Mouse (Mus musculus): ENCODE measurements at regions not wholly inside any gene's neighbourhood (a gene's known extent, or its start where the extent isn't known, plus 50 kb on each side); places are given as distances from the start of the nearest gene placed in this dataset.

GRCm38 (mm10) chr5:51757864-51758263 lies 190.3 kb upstream of the Ppargc1a start:
- DNase-seq (ENCODE audit: low spot score) = no peak

GRCm38 (mm10) chr5:51752024-51752423 lies 184.5 kb upstream of the Ppargc1a start:
- no peak for DNase-seq (ENCODE audit: low spot score)

- no peak for DNase-seq (ENCODE audit: low spot score)
Observed at GRCm38 (mm10) chr5:51750456-51750855, 182.9 kb upstream of the Ppargc1a start.

- no peak for DNase-seq (ENCODE audit: low spot score)
Observed at GRCm38 (mm10) chr5:51740893-51741292, 173.4 kb upstream of the Ppargc1a start.

GRCm38 (mm10) chr5:51730241-51730640 lies 162.7 kb upstream of the Ppargc1a start:
- DNase-seq (ENCODE audit: low spot score) = no peak

GRCm38 (mm10) chr5:51729771-51730170 lies 162.2 kb upstream of the Ppargc1a start:
- DNase-seq (ENCODE audit: low spot score) = no peak

- no peak for DNase-seq (ENCODE audit: low spot score)
Observed at GRCm38 (mm10) chr5:51726762-51727161, 159.2 kb upstream of the Ppargc1a start.

- DNase-seq (ENCODE audit: low spot score) = no peak
Observed at GRCm38 (mm10) chr5:51718911-51719310, 151.4 kb upstream of the Ppargc1a start.

GRCm38 (mm10) chr5:51718451-51718850 lies 150.9 kb upstream of the Ppargc1a start:
- DNase-seq (ENCODE audit: low spot score) = no peak

- DNase-seq (ENCODE audit: low spot score) = no peak
Observed at GRCm38 (mm10) chr5:51711860-51712560, 144.5 kb upstream of the Ppargc1a start.

GRCm38 (mm10) chr5:51710664-51711063 lies 143.1 kb upstream of the Ppargc1a start:
- no peak for DNase-seq (ENCODE audit: low spot score)

- DNase-seq (ENCODE audit: low spot score) = no peak
Observed at GRCm38 (mm10) chr5:51709447-51709991, 142.0 kb upstream of the Ppargc1a start.

GRCm38 (mm10) chr5:51679884-51680283 lies 112.4 kb upstream of the Ppargc1a start:
- no peak for DNase-seq (ENCODE audit: low spot score)

GRCm38 (mm10) chr5:51671190-51671589 lies 103.7 kb upstream of the Ppargc1a start:
- DNase-seq (ENCODE audit: low spot score) = no peak

- DNase-seq (ENCODE audit: low spot score) = no peak
Observed at GRCm38 (mm10) chr5:51665241-51665640, 97.7 kb upstream of the Ppargc1a start.

GRCm38 (mm10) chr5:51658232-51658896 lies 90.8 kb upstream of the Ppargc1a start:
- DNase-seq (ENCODE audit: low spot score) = no peak

GRCm38 (mm10) chr5:51653507-51653906 lies 86.0 kb upstream of the Ppargc1a start:
- no peak for DNase-seq (ENCODE audit: low spot score)

- DNase-seq (ENCODE audit: low spot score) = no peak
Observed at GRCm38 (mm10) chr5:51624400-51624799, 56.9 kb upstream of the Ppargc1a start.

All from T-cell, adult 2 months (primary cell).